Mouse (Mus musculus) heart, postnatal 0 days (tissue): ENCODE measurements around the gene Saa3. TPM values are rescaled to one million over a fixed set of nuclear protein-coding genes. Genes with fewer than 3 reads are reported as not detected.
"Not testable (repeated sequence)": the region's sequence is repeated elsewhere in the genome, so short reads cannot be mapped to it uniquely, and the experiment has no call there.

Source experiments
- ATAC-seq: fragments of 200-750 bp; cut with Nextera tagmentation; 2 replicates; pipeline ENCODE4 v1.8.0; 2017; ENCODE audit warnings: low read depth, moderate number of reproducible peaks, moderate library complexity; ENCODE audit not compliant: insufficient read depth
- DNase-seq: peaks from one replicate; pipeline ENCODE4 v3.0.0-alpha.2; 2016; ENCODE audit warnings: low spot score
- H3K27ac ChIP-seq: fragments of 300-500 bp; sonication (generic); 2 replicates; pipeline ENCODE4 v1.5.1; 2014; ENCODE audit warnings: low read depth, mild to moderate bottlenecking
- H3K27me3 ChIP-seq: fragments of 300-500 bp; sonication (generic); 2 replicates; pipeline ENCODE4 v1.6.1; 2014; ENCODE audit warnings: low read length, mixed read lengths; ENCODE audit not compliant: control insufficient read depth, insufficient read depth
- H3K36me3 ChIP-seq: fragments of 300-500 bp; sonication (generic); replicated peaks from 2 replicates; pipeline ENCODE4 v1.6.1; 2014; ENCODE audit warnings: low read length, mixed read lengths; ENCODE audit not compliant: control insufficient read depth, insufficient read depth
- H3K4me1 ChIP-seq: fragments of 300-500 bp; sonication (generic); 2 replicates; pipeline ENCODE4 v1.6.1; 2014; ENCODE audit warnings: antibody characterized with exemption; ENCODE audit not compliant: control insufficient read depth, insufficient read depth
- H3K4me2 ChIP-seq: fragments of 300-500 bp; sonication (generic); 2 replicates; pipeline ENCODE4 v1.6.1; 2014; ENCODE audit warnings: low read depth, mild to moderate bottlenecking, low read length, moderate library complexity
- H3K4me3 ChIP-seq: fragments of 300-500 bp; sonication (generic); 2 replicates; pipeline ENCODE4 v1.5.1; 2014; ENCODE audit warnings: low read depth, low read length
- H3K9ac ChIP-seq: fragments of 300-500 bp; sonication (generic); replicated peaks from 2 replicates; pipeline ENCODE4 v1.6.1; 2014; ENCODE audit warnings: low read depth, low read length, mixed read lengths
- H3K9me3 ChIP-seq: fragments of 300-500 bp; sonication (generic); replicated peaks from 2 replicates; pipeline ENCODE4 v1.6.1; 2016; ENCODE audit warnings: low read length; ENCODE audit not compliant: control insufficient read depth
- CTCF ChIP-seq: IDR thresholded peaks from 2 replicates; pipeline ENCODE4 v1.5.1; 2016; ENCODE audit warnings: antibody characterized with exemption, control low read depth, low read depth
- EP300 ChIP-seq: IDR thresholded peaks from 2 replicates; pipeline ENCODE4 v1.6.1; 2016; ENCODE audit warnings: antibody characterized with exemption, low read depth
- WGBS: fragments of 180-500 bp; shearing (Covaris S2); extraction: QIAGEN DNeasy Blood & Tissue Kit; methylation state at CpG from one replicate; pipeline ENCODE4 v1.1.7; 2014; 5-methylcytosine and 5-hydroxymethylcytosine counted together
- polyA plus RNA-seq: library from polyadenylated mRNA; unstranded; fragments of >200 nt; fragmentation: Nextera tagmentation; extraction: Ambion mirVana; gene quantifications from 2 replicates; pipeline ENCODE4 v1.2.1, GENCODE M21; 2015
- total RNA-seq: library from RNA; depleted of rRNA; stranded (reverse); fragments of >200 nt; gene quantifications from 2 replicates; pipeline ENCODE4 v1.2.3, GENCODE M21; 2014; ENCODE audit warnings: low replicate concordance

Gene Saa3
- total and polyA plus RNA-seq, 2 experiments from 2014 or later, result 0.36 TPM; not detected in 1

DNA sequence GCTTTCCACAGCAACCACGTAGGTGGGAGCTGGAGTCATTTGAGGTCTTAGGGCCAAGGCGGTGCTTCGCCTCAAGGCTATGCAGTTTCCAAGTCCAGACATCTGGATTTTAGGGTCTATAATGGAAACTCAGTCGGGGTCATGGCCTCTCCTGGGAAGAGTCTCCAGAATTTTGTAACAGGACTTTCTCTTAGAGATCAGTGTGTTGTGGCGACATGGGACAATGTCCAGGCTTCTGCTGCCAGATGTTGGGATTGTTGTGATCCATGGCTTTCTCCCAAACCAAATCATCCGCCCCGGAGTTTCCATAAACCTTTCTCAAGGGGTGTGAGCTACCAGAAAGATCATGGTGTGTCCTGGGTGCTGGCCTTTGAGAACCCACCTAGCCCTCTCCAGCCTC lies 30.9 kb upstream of the Saa3 start:
- Histone ChIP-seq H3K27ac (no peak overlapping the region), H3K27me3 (no peaks in the 10 kb centered on the region), H3K9me3 (no peaks in the 10 kb centered on the region), H3K4me1 (no peaks in the 10 kb centered on the region), H3K36me3 (no peaks in the 10 kb centered on the region), H3K4me3 (no peak overlapping the region), H3K4me2 (no peak overlapping the region), H3K9ac (no peak overlapping the region)
- DNase-seq (no peak), ATAC-seq (no peak)
- WGBS, result 78% methylated on average over 7 of the region's 7 CpGs
- no peak for TF ChIP-seq EP300
- TF ChIP-seq CTCF, result no peak

DNA sequence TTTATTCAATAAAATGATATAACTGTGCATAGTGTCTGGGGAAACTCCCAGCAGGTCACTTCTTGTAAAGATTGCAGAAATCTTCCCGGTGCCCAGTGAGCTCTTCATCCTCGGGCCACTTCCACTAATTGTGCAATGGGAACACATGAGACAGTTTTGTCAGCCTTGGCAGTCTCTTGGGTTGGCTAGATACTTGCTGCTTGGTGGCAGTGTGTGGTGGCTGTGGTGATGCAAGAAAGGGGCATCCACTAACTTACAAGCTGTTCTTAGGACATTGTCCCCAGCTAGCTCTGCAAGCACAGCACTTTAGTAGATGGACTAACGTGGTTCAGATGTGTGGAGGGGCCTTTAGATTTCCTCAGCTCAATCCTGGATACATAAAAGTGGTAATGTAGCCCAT lies 30.3 kb upstream of the Saa3 start:
- H3K9ac ChIP-seq, result no peak overlapping the region
- no peak overlapping the region for H3K27ac ChIP-seq
- WGBS, result 67% methylated on average over 3 of the region's 3 CpGs
- DNase-seq (no peak), ATAC-seq (no peak)
- H3K4me1 ChIP-seq, result no peaks in the 10 kb centered on the region
- no peak for TF ChIP-seq EP300
- no peak for TF ChIP-seq CTCF
- H3K36me3 ChIP-seq, result no peaks in the 10 kb centered on the region
- H3K4me3 ChIP-seq, result no peak overlapping the region
- no peaks in the 10 kb centered on the region for H3K9me3 ChIP-seq
- H3K4me2 ChIP-seq, result no peak overlapping the region
- no peaks in the 10 kb centered on the region for H3K27me3 ChIP-seq

DNA sequence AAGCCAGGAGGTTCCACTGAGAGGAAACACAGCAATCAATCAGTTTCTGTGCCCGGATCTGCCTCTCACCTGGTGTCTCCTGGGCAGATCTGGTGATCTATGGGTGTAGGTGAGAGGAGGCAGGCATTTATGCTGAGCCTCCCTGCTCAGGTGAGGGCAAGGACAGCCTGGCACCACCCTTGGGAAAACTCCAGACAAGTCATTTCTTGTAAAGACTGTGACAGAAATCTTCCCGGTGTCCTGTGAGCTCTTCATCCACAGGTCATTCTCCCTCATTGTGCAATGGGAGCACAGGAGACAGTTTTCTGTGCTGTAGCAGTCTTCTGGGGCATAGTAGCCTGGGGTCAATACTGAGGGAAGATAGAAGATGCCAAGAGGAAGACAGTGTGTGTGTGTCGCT lies 27.4 kb upstream of the Saa3 start, which contains the start of gene Saa1:
Gene Saa1, minus strand, starts transcription at position 101 of the 400 bp plus-strand sequence.
- DNase-seq, H3K27me3 ChIP-seq, H3K9ac ChIP-seq, H3K27ac ChIP-seq, H3K36me3 ChIP-seq, ATAC-seq, H3K4me2 ChIP-seq, H3K9me3 ChIP-seq, H3K4me3 ChIP-seq, H3K4me1 ChIP-seq: not testable (repeated sequence)
- WGBS, result 61% methylated on average over 3 of the region's 3 CpGs

- ATAC-seq, H3K4me3 ChIP-seq, H3K4me1 ChIP-seq, H3K9me3 ChIP-seq, H3K27ac ChIP-seq, H3K4me2 ChIP-seq, H3K27me3 ChIP-seq, DNase-seq, H3K9ac ChIP-seq, H3K36me3 ChIP-seq: not testable (repeated sequence)
- WGBS, result 61% methylated on average over 5 of the region's 5 CpGs
Measured at GRCm38 (mm10) chr7:46740041-46740440, 24.5 kb upstream of the Saa3 start.

GRCm38 (mm10) chr7:46738561-46739460 lies 23.3 kb upstream of the Saa3 start:
- Histone ChIP-seq H3K9me3 (no peaks in the 10 kb centered on the region), H3K36me3 (no peaks in the 10 kb centered on the region), H3K4me1 (no peaks in the 10 kb centered on the region), H3K27ac (no peak overlapping the region), H3K4me2 (no peak overlapping the region), H3K4me3 (no peak overlapping the region), H3K27me3 (no peaks in the 10 kb centered on the region), H3K9ac (no peak overlapping the region)
- DNase-seq, result no peak
- 70% methylated on average over 12 of the region's 12 CpGs for WGBS
- no peak for ATAC-seq
- no peak for TF ChIP-seq EP300
- no peak for TF ChIP-seq CTCF

DNA sequence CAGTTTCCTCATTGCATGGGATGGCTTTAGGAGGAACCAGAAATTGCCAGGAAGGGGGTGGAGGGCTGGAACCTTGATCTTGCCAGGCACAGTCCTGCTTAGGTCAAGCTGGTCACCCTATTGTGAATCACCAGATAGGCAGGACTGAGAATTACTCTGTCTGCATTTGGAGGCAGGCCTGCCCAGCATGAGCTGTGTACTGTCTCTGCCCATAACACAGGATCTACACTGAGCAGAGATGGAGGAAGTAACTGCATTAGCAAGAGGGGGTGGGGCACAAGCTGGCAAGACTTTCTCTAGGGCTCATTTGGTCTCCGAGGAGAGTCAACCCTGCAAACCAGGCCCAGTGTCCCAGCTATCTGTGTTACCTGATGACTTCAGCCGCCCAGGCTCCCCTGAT lies 19.5 kb upstream of the Saa3 start:
- no peak for TF ChIP-seq EP300
- no peak for TF ChIP-seq CTCF
- Histone ChIP-seq H3K27me3 (no peaks in the 10 kb centered on the region), H3K4me3 (no peak overlapping the region), H3K4me1 (no peaks in the 10 kb centered on the region), H3K36me3 (no peaks in the 10 kb centered on the region), H3K4me2 (no peak overlapping the region), H3K27ac (no peak overlapping the region), H3K9me3 (no peaks in the 10 kb centered on the region), H3K9ac (no peak overlapping the region)
- 46% methylated on average over 2 of the region's 2 CpGs for WGBS
- ATAC-seq, result no peak
- no peak for DNase-seq
